Mouse (Mus musculus) brain, embryonic 18.5 days (tissue): ENCODE measurements around the gene Olfr1420.
A peak's percentile ranks its signal among the peaks of the same experiment; 100 is the strongest.
"Not testable (repeated sequence)": the region's sequence is repeated elsewhere in the genome, so short reads cannot be mapped to it uniquely, and the experiment has no call there.

Experiments used
- DNase-seq: peaks from one replicate; pipeline ENCODE4 v3.0.0-alpha.2; 2012; ENCODE audit warnings: low read depth, low spot score

Gene Olfr1420

DNA sequence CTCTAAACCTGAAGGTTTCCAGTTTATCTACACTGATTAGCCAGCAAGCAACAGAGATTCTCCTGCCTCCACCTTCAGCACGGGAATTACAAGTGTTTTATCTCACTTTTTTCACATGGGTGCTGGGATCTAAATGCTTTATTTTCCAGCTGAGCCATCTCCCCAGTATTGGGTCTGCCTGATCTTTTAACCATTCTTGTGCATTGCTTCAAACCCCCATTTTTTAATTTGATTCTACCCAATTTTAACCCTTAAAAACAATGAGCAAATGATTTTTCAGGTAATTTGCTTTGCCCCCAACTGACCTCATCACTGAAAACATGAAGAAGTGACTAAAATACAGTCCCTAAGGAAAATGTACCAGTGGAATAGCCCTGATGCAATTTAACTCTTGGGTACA, at the start of gene Olfr1420:
Olfr1420 (plus strand) TSS at position 301 of the 400 bp plus-strand sequence.
- DNase-seq = no peak

- no peak for DNase-seq
These were observed 47.2 kb upstream of the Olfr1420 start, which contains the start of gene Olfr1417 for GRCm38 (mm10) chr19:11839119-11839518. Gene Olfr1417 (minus strand): TSS chr19:11839219.

DNA sequence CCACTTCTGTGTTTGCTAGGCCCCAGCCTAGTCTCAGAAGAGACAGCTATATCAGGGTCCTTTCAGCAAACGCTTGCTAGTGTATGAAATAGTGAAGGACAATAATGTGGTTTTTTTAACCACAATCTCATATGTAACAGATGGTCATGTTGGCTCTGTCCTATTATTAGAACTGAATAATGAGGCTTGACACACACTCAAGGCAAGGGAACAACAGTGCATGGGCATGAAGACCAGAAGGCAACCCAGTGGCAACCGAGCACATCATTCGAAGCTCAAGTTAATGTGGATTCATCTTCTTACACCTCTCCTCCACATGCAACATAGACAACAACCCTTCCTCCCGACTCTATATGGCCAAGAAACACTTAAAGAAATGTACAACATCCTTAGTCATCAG, 40.0 kb upstream of the Olfr1420 start:
- DNase-seq = no peak

DNA sequence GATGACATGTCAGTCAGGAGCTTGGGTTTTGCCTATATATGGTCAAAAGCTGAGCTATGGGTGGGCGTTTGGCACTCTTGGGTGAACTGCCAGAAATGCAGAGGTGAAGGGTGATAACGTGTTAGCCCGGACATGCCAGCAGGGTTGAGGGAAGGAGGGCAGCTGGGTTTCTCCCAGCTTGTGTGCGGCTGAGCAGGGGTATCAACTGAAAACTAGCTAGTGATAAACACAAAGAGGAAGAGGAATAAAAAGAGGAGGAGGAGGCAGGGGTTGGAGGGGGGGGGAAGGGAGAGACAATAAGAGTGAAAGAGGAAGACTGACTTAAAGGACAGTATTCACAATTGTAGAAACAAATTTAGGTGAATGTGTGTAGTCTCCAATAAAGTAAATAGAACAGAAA, 33.7 kb upstream of the Olfr1420 start:
- DNase-seq = no peak

DNA sequence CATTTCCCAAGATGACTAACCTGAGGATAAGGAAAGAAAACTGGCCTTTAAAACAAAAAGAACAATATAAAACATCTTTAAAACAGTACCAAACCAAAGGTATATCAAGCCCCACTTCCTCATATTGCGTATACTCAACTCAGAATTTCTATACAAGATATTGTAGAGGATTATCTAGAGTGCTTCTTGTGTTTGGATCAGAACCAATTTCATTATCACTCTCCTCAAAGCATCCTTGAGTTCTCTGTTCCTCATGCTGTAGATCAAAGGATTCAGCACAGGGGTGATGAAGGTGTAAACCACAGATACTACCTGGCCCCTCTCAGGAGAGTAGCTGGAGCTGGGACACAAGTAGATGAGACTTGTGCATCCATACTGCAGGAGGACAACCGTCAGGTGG, 31.5 kb upstream of the Olfr1420 start:
- DNase-seq = no peak

GRCm38 (mm10) chr19:11856506-11856905, 29.9 kb upstream of the Olfr1420 start:
- no peak for DNase-seq

DNA sequence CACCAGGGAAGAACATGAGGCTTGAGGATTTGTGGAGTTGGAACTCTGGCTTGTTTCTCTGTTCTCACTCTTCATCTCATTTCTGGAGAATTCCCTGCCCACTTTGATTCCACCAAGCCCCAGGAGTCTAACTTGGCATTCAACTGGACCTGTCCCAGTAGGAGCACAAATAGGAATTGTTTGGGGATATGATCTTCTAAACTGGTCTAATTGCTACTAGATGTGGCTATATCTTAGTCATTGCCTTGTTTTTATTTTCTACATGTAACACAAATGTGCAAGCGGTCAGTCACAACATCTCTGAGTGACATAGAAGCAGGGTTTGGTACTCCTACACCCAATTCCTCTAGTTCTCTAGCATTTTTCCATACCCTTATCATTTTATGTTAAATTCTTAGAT, 25.4 kb upstream of the Olfr1420 start, which contains the start of gene Olfr1418:
Olfr1418 (minus strand) TSS at position 101 of the 400 bp plus-strand sequence.
- no peak for DNase-seq

- DNase-seq = no peak
These were observed 18.5 kb upstream of the Olfr1420 start for GRCm38 (mm10) chr19:11867837-11868236.

GRCm38 (mm10) chr19:11875006-11875405, 11.4 kb upstream of the Olfr1420 start, which contains the start of gene Olfr1419:
Gene Olfr1419 (minus strand): TSS chr19:11875106.
- DNase-seq = no peak

GRCm38 (mm10) chr19:11878404-11878803, 8.0 kb upstream of the Olfr1420 start:
- DNase-seq = not testable (repeated sequence)

DNA sequence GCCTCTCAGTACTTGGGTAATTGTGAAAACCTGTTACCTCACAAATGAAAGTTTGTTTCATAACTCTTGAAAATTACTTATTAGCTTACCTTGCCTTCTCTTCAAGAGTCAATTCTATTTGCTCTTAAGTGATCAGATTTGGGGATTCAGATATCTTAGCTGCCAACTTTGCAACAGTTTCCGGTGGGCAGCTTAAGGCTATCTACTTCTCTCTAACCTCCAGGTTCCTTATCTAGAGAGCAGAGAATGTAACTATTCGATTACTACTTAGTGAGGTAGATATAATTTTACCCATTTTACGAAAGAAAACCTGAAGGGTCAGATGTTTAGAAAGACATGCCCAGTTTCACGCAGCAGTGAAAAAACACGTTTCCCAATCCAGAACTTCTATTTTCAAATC, 24.7 kb downstream of the Olfr1420 start:
- DNase-seq = no peak

GRCm38 (mm10) chr19:11911603-11912002, 25.2 kb downstream of the Olfr1420 start:
- DNase-seq = no peak

DNA sequence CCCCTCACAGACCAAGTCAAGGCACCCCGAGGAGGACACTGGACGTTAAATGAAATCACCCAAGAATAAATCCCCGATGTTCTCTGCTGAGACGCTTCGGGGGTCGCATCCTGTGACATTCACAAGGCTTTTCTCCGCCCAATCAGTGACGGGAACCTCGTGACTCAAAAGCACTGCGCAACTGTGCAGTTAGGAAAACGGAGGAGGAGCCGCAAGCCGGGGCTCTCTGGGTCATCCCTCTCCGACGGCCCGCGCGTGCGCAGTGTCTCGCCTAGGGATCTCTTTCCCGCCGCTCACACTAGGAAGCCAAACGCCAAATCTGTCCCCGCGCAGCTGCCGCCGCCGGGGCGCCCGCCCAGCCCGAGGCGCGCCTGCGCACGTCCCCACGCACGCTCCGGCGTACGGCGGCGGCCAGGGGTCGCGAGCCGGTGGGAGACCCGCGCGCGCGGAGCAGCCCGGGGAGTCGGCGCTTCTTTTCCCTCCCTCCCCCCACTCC, 25.7 kb downstream of the Olfr1420 start, which contains the start of gene Patl1:
Patl1 (plus strand) TSS at position 363 of the 496 bp plus-strand sequence.
- peak; percentile 96 for DNase-seq

DNA sequence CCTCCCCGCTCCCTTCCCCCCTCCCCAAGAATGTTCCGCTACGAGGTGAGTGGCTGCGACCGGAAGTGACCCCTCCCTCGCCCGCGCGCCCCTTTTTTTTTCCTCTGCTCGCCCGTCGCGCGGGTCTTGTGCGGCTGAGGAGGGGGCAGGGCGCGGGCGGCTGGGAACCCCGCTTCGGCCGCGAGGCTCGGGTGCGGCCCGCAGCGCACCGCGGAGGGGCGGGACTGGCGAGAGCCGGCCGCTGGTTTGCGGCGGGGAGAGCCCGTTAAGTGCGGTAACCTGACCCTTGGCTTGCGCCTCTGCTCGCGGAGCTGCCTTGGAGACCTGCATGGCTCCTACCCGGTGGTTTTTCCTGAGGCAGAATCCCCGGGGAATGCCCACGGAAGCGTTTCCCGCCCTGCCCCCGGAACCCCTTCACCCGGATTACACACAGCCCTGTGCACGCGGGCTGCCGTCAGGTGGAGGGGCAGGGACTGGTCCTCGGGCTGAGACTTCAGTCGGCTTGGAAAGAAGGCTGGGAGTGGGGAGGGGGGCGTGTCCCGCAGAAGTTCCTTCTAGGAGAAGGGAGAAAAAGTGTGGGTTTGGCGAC, 26.3 kb downstream of the Olfr1420 start:
- DNase-seq = peak; percentile 2

GRCm38 (mm10) chr19:11915804-11916203, 29.4 kb downstream of the Olfr1420 start:
- DNase-seq = peak; percentile 55

GRCm38 (mm10) chr19:11922068-11922467, 35.7 kb downstream of the Olfr1420 start:
- no peak for DNase-seq

DNA sequence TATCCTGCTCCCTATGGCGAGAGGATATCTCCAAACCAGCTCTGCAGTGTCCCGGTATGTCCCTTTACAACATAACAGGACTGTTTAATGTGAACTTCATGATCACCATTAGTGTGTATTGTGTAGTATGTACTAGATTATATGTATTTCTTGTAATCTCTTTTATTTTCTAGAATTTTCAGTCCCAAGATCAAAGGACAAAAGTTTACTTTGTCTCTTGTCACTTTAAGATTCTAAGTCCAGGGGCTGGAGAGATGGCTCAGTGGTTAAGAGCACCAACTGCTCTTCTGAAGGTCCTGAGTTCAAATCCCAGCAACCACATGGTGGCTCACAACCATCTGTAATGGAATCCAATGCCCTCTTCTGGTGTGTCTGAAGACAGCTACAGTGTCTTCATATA, 36.1 kb downstream of the Olfr1420 start:
- not testable (repeated sequence) for DNase-seq

GRCm38 (mm10) chr19:11926380-11926779, 40.0 kb downstream of the Olfr1420 start:
- DNase-seq = no peak

DNA sequence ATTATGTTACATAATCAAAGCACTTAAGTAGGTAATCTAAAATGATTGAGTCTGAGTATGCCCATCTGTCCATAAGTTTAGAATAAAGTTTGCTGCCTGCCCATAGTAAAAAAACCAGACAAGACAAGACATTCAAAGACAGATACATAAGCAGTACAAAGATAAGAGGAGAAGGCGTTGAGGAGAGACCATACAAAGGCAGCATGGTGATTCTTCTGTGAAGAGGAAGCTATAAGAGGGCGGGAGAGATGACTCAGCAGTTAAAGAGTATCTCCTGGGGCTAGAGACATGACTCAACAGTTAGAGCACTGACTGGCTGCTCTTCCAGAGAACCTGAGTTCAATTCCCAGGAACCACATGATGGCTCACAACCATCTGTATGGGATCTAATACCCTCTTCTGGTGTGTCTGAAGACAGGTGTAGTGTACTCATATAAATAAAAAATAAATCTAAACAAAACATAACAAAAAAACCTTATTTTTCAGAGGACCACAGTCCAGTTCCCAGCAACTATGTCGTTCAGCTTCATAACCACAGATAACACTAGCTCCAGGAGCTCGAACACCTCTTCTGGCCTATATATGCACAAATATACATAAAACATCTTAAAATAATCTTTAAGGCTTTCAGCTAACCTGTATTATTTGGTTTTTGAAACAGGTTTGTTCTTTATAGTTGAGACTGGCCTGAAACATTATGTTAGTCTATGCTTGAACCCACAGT, 41.8 kb downstream of the Olfr1420 start:
- DNase-seq = no peak

DNA sequence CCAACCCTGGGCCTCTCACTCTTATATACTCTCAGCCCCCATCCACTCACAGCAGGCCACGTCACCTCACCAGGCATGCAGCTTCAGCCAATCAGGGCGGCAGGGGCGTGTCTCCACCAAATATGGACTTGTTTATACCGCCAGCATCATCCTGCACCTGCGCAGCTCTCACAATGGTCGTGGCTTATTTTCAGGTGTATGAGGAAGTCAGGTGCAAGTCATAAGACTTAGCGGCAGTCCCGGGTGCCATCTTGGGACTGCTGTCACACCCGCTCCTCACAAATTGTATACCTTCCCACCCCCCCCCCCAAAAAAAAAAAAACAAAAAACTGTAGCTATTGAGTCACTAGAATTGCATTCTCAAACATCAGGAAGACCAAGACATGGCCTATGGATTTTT, 60.1 kb downstream of the Olfr1420 start:
- DNase-seq = not testable (repeated sequence)
